Mouse (Mus musculus) small intestine, adult 2 months (tissue): ENCODE measurements around the gene Tnfrsf18.

Experiments
- CTCF ChIP-seq: fragments of 200-500 bp; IDR thresholded peaks from 2 replicates; pipeline ENCODE4 v1.5.1; 2012; ENCODE audit warnings: low read depth, mild to moderate bottlenecking, control low read depth, inconsistent platforms, low read length, moderate library complexity, mixed read lengths; ENCODE audit not compliant: insufficient replicate concordance, insufficient read length; ENCODE audit errors: extremely low read depth
- POLR2A ChIP-seq: fragments of 200-500 bp; IDR thresholded peaks from 2 replicates; pipeline ENCODE4 v1.6.1; 2012; ENCODE audit warnings: low read depth, mild to moderate bottlenecking, control low read depth, inconsistent platforms, low read length, moderate library complexity

DNA sequence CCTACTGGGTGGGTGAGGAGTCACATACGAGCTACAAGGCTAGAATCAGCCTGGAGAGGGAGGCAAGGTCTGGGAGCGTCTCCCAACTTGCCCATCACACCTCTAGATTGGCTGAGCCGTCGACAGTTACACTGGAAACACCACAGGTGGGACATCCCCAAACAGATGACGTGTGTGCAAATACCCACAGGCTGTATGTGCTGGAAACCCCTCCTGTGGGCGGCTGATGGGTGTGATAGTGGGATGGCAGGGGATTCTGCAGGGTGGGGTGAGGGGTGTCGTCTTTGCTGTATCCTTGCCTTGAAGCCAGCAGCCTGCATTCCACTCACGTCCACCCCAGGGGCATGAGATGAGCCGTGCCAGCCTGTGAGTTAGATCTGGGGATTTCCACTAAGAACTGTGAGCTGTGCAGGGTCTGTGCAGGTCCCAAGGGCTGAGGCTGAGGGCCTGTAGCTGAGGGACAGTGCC is 4.7 kb downstream of the Tnfrsf18 start:
- no peak for TF ChIP-seq CTCF
- no peak for TF ChIP-seq POLR2A
